Mouse (Mus musculus): Measurements from ENCODE around the gene Mgp. TPM values are rescaled to one million over a fixed set of nuclear protein-coding genes. Genes with fewer than 3 reads are reported as not detected.

Gene Mgp
- 139 TPM in 2 replicates for polyA plus RNA-seq (2016; fragmentation: Nextera tagmentation; extraction: Ambion mirVana)

DNA sequence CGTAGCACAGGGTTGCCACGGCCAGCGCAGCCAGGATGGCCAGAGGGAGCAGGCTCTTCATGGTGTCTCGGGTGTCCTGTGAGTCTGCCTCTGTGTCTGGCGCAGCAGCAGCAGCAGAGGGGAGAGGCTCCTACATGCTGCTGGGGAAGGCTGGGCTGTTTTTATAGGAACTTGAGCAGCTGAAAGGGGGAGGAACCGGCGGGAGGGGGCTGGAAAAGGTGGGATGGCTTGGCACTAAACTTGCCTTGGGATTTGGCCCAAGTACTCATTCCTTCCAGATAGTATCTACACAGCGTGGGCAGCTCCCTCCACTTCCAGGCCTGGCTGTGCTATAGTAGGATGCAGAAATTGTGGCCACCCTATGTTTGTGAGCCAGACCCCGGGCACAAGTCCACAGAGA, at the start of gene Mgp:
Gene Mgp, minus strand, starts transcription at position 154 of the 400 bp plus-strand sequence.
- H3K27me3 ChIP-seq (replicated peaks): no peaks in the 10 kb centered on the region
- peaks cover 3% of the 10 kb centered on the region; the same call in 1 of the 2 replicates for H3K36me3 ChIP-seq
- peak; percentile 75 for ATAC-seq (ENCODE audit: insufficient number of reproducible peaks, low FRiP score)
- H3K9ac ChIP-seq: peak within 1 kb of the TSS; percentile 57
- H3K4me1 ChIP-seq (replicated peaks): peaks cover 21% of the 10 kb centered on the region
- peak within 1 kb of the TSS; percentile 79; the same call in 1 of the 2 replicates for H3K27ac ChIP-seq (ENCODE audit: poor library complexity, severe bottlenecking)
- WGBS: 15% methylated on average over 9 of the region's 9 CpGs
- H3K4me2 ChIP-seq: peak within 1 kb of the TSS; percentile 60
- peak within 1 kb of the TSS; percentile 43 for H3K4me3 ChIP-seq
- H3K9me3 ChIP-seq (replicated peaks): no peaks in the 10 kb centered on the region

DNA sequence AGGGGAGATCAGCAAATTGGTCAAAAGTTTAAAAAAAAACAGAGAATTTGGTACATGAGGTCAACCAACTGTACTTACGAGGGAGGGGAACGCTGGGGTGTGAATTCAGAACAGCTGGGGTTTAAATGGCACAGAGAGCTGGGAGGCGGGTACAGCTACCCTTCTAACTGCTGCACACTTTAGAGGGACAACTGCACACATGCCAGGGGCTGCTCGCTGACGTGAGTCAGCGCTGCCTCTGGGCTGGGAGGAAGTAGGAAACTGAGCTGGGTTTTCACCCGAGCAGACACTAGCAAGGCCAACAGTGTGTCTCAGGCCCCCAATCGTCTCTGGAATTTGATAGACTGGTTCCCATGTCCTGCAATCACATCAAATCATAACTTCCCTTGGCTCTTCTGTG, 49.4 kb upstream of the Mgp start:
- Histone ChIP-seq H3K9me3 (replicated peaks) (no peaks in the 10 kb centered on the region), H3K36me3 (peaks cover 36% of the 10 kb centered on the region), H3K27me3 (replicated peaks) (no peaks in the 10 kb centered on the region), H3K27ac (ENCODE audit: poor library complexity, severe bottlenecking) (no peak overlapping the region), H3K4me1 (replicated peaks) (peaks cover 13% of the 10 kb centered on the region), H3K4me2 (no peak overlapping the region), H3K9ac (no peak overlapping the region), H3K4me3 (no peak overlapping the region)
- WGBS: 64% methylated on average over 8 of the region's 8 CpGs
- ATAC-seq (ENCODE audit: insufficient number of reproducible peaks, low FRiP score): no peak

DNA sequence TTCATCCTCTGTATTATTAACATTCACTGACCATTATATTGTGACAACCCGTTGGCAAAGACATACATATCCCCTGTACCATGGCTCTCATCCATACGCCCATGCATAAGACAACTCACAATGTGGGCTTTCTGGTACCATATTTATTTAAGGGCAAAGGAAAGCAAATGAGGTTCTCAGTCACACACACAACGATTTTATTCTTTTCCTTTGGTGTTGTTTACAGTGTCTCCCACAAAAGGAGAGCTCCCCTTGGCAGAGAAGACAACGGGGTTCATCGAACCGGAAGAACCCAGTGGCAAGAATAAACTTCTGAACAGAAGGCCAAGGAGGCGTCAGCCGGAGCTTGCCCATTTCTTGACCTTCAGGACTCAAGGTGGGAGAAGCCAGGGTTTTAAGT, 47.9 kb upstream of the Mgp start, which contains the start of gene Pde6h:
Gene Pde6h, plus strand, starts transcription at position 301 of the 400 bp plus-strand sequence.
- Histone ChIP-seq H3K9me3 (replicated peaks) (no peaks in the 10 kb centered on the region), H3K4me2 (no peak within 1 kb of the TSS), H3K4me3 (no peak within 1 kb of the TSS), H3K9ac (no peak within 1 kb of the TSS), H3K4me1 (replicated peaks) (peaks cover 13% of the 10 kb centered on the region), H3K36me3 (peaks cover 29% of the 10 kb centered on the region), H3K27ac (ENCODE audit: poor library complexity, severe bottlenecking) (no peak within 1 kb of the TSS), H3K27me3 (replicated peaks) (no peaks in the 10 kb centered on the region)
- 88% methylated on average over 8 of the region's 8 CpGs for WGBS
- no peak for ATAC-seq (ENCODE audit: insufficient number of reproducible peaks, low FRiP score)

DNA sequence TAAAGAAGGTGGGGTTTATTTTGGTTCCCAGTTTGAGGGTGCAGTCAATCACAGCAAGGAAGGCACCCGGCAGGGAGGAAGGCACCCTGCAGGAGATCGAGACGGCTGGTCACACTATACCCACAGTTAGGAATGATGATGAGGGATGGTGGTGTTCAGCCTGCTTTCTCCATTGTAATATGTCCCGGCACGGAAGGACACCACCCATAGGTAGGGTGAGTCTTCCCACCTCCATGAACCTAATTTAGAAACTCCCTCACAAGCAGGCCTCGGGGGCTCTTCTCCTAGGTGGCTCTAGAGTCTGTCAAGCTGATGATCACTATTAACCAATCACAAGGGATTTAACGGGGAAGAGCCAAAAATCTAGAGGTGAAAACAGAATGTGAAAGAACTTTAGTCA, 47.2 kb upstream of the Mgp start:
- peaks cover 26% of the 10 kb centered on the region for H3K36me3 ChIP-seq
- H3K4me3 ChIP-seq: no peak overlapping the region
- H3K4me1 ChIP-seq (replicated peaks): peaks cover 13% of the 10 kb centered on the region
- no peak overlapping the region for H3K27ac ChIP-seq (ENCODE audit: poor library complexity, severe bottlenecking)
- no peak overlapping the region for H3K9ac ChIP-seq
- ATAC-seq (ENCODE audit: insufficient number of reproducible peaks, low FRiP score): no peak
- no peak overlapping the region for H3K4me2 ChIP-seq
- no peaks in the 10 kb centered on the region for H3K27me3 ChIP-seq (replicated peaks)
- no peaks in the 10 kb centered on the region for H3K9me3 ChIP-seq (replicated peaks)
- WGBS: 85% methylated on average over 7 of the region's 7 CpGs

DNA sequence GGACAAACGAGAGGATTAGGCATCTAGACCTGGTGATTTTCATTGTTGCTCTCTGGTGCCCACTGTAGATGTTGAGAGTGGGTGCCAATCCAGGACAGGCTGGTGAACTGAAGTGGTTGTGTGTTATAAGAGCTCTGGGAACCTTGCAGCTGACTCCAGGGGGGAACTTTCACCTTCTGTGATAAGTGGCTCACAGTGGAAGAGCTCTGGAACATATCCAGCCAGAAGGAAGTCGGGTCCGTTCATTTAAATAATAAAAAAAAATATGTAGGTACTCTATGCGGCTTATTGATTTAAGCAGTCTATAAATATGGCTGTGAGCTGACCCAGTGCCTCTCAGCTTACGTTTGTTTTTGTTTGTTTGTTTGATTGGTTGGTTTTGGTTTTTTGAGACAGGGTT, 46.5 kb upstream of the Mgp start, which contains the start of gene Erp27:
Gene Erp27, minus strand, starts transcription at position 101 of the 400 bp plus-strand sequence.
- no peak for ATAC-seq (ENCODE audit: insufficient number of reproducible peaks, low FRiP score)
- H3K27ac ChIP-seq (ENCODE audit: poor library complexity, severe bottlenecking): no peak within 1 kb of the TSS
- H3K4me2 ChIP-seq: no peak within 1 kb of the TSS
- WGBS: 65% methylated on average over 5 of the region's 5 CpGs
- peaks cover 26% of the 10 kb centered on the region for H3K36me3 ChIP-seq
- peaks cover 13% of the 10 kb centered on the region for H3K4me1 ChIP-seq (replicated peaks)
- no peak within 1 kb of the TSS for H3K9ac ChIP-seq
- no peak within 1 kb of the TSS for H3K4me3 ChIP-seq
- no peaks in the 10 kb centered on the region for H3K9me3 ChIP-seq (replicated peaks)
- no peaks in the 10 kb centered on the region for H3K27me3 ChIP-seq (replicated peaks)

DNA sequence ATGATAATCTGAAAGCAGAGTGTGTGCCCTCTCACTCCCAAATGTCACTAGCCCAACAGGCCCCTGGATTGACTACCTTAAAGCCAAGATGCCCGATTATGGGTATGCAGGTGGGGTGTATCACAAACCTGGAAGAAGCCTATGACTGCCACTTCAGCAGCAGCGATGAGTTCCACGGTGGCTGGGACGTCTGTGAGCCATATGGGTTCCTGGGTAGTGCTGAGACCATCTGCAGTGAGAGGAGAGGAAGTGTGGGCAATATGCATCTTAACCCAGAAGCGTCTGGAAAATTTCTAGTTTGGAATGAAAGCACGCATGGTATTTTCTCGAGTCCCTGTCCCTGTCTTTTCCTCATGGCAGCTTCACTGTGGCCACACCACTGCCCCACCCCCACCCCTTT, 46.0 kb upstream of the Mgp start:
- H3K9ac ChIP-seq: no peak overlapping the region
- no peaks in the 10 kb centered on the region for H3K9me3 ChIP-seq (replicated peaks)
- peaks cover 13% of the 10 kb centered on the region for H3K4me1 ChIP-seq (replicated peaks)
- H3K27ac ChIP-seq (ENCODE audit: poor library complexity, severe bottlenecking): no peak overlapping the region
- no peaks in the 10 kb centered on the region for H3K27me3 ChIP-seq (replicated peaks)
- H3K4me3 ChIP-seq: no peak overlapping the region
- 56% methylated on average over 7 of the region's 7 CpGs for WGBS
- no peak overlapping the region for H3K4me2 ChIP-seq
- H3K36me3 ChIP-seq: peaks cover 26% of the 10 kb centered on the region
- ATAC-seq (ENCODE audit: insufficient number of reproducible peaks, low FRiP score): no peak

DNA sequence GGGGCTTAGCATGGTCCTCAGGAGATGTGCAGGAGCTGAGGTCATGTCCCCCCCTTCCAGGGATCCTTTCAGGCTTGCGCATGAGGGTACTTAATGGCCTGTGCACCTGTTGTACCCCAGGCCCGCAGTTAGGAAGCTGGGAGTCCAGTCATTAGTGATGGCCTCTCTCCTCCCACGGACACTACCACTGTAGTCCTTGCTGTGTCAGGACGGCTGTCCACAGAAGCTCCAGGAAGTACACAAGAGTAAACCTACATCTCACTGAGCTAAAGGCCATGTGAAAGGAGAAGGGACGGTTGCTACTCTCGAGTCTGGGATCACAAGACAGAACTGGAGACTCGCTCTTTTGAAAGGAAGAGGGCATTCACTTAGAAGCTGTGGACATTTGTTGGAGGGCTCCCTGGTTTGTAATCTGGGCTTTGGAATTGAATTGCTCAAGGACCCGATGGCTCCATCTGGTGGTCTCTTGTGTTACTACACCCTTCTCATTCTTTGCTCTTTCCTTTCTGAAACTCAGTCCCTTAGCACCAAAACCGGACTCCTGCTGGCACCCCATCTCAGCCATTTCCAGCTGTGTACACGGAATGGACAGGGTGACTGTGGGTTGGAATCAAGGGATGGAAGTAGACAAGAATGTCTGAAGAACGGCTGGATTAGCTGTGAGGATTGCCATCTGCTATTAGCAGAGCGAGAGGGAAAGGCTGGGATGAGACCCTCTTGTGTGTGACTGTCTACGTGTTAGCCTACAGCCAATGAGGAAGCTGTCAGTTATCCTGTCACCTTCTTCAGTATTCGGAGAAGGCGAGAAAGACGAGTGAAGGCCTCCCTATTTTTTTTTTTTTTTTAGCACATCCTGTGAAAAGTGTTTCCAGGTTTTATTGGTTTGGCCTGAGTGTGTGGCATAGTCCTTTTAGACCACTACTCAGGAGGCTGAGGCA, 45.0 kb upstream of the Mgp start:
- H3K9me3 ChIP-seq (replicated peaks): no peaks in the 10 kb centered on the region
- no peak overlapping the region for H3K4me2 ChIP-seq
- no peak overlapping the region for H3K4me3 ChIP-seq
- peaks cover 18% of the 10 kb centered on the region for H3K36me3 ChIP-seq
- peaks cover 13% of the 10 kb centered on the region for H3K4me1 ChIP-seq (replicated peaks)
- WGBS: 36% methylated on average over 16 of the region's 16 CpGs
- H3K9ac ChIP-seq: no peak overlapping the region
- 0 out of 2 replicates have a peak, but pooled peaks have one; percentile 37 for ATAC-seq (ENCODE audit: insufficient number of reproducible peaks, low FRiP score)
- H3K27ac ChIP-seq (ENCODE audit: poor library complexity, severe bottlenecking): no peak overlapping the region
- H3K27me3 ChIP-seq (replicated peaks): no peaks in the 10 kb centered on the region

DNA sequence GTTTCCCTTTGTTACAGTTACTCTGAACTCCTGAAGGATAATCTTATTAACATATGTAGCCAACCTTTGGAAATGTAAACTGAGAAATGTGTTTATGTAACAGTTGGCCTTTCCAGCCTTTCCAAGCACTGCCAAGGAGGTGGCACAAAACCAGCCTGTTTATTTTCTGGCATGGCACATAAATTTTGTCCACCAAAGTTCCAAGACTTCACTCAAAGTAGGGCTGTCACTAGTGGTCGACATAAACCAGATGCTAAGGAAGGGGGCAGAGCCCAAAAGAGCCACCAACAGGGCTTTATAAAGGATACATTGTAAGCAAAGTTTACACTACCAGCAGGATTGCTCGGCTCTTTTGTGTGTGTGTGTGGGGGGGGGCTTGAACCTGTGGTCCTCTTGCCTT, 42.3 kb upstream of the Mgp start:
- no peak for ATAC-seq (ENCODE audit: insufficient number of reproducible peaks, low FRiP score)
- no peak overlapping the region for H3K4me2 ChIP-seq

DNA sequence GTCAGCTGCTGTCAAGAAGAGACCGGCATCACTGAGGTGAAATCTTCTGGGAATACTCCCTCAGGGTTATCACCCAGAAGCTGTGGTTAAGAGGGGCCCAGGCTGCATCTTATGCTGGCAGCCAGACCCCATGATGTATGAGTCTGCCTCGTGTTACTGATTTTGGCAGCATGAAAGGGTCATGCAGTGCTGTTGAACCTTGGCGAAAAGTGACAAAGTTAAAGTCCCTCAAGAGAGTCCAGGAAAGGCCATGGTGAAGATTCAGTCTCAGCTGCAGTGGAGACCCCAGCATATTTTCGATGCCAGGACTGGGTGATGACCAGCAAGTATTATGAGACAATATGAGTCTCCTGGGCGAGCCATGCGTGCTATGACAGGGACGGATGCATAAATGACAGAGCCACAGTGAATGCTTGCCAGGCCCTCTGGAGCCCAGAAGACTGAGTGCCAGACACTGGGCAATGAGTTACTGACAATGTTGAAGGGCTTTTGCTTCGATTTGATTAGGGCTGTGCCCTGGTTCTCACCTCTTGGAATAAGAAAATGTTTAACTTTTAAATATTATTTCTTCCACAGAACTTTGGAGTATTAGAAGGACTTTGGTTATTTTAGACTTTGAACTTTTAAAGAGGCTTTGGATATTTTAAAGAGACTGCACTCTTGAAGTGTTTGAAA, 40.2 kb upstream of the Mgp start:
- Histone ChIP-seq H3K4me2 (no peak overlapping the region), H3K36me3 (no peaks in the 10 kb centered on the region), H3K27ac (ENCODE audit: poor library complexity, severe bottlenecking) (no peak overlapping the region), H3K9me3 (replicated peaks) (no peaks in the 10 kb centered on the region), H3K9ac (no peak overlapping the region), H3K4me1 (replicated peaks) (peaks cover 20% of the 10 kb centered on the region), H3K4me3 (no peak overlapping the region), H3K27me3 (replicated peaks) (no peaks in the 10 kb centered on the region)
- 74% methylated on average over 8 of the region's 8 CpGs for WGBS
- no peak for ATAC-seq (ENCODE audit: insufficient number of reproducible peaks, low FRiP score)

More for the DNA sequence above, 42.3 kb upstream of the Mgp start:
- Histone ChIP-seq H3K9ac (no peak overlapping the region), H3K4me3 (no peak overlapping the region), H3K27me3 (replicated peaks) (no peaks in the 10 kb centered on the region), H3K9me3 (replicated peaks) (no peaks in the 10 kb centered on the region), H3K36me3 (peaks cover 3% of the 10 kb centered on the region; the same call in 1 of the 2 replicates), H3K4me1 (replicated peaks) (peaks cover 24% of the 10 kb centered on the region), H3K27ac (ENCODE audit: poor library complexity, severe bottlenecking) (0 out of 2 replicates have a peak overlapping the region, but pooled peaks have one; percentile 2)
- 26% methylated on average over 2 of the region's 2 CpGs for WGBS

DNA sequence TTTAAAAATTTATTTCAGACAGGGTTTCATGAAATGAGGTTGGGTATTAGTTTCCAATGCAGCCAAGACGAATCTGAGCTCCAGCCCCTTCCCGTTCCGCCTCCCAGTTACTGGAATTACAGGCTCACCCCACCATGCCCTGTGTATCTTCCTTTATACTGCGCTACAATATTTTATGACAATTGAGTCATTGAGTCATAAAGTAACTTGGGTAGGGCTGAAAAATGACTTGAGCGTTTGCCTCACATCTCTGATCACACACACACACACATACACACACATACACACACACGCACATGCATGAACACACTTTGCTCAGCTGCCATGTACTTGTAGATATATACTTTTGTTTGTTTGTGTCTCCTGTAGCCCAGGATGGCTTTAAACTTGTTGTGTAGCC, 38.6 kb upstream of the Mgp start:
- no peaks in the 10 kb centered on the region for H3K27me3 ChIP-seq (replicated peaks)
- no peak overlapping the region for H3K9ac ChIP-seq
- WGBS: 94% methylated on average over 6 of the region's 6 CpGs
- no peak for ATAC-seq (ENCODE audit: insufficient number of reproducible peaks, low FRiP score)
- no peaks in the 10 kb centered on the region for H3K36me3 ChIP-seq
- no peaks in the 10 kb centered on the region for H3K9me3 ChIP-seq (replicated peaks)
- H3K4me3 ChIP-seq: no peak overlapping the region
- H3K4me1 ChIP-seq (replicated peaks): peaks cover 25% of the 10 kb centered on the region
- no peak overlapping the region for H3K4me2 ChIP-seq
- no peak overlapping the region for H3K27ac ChIP-seq (ENCODE audit: poor library complexity, severe bottlenecking)
